Mouse (Mus musculus) T-helper 1 cell (primary cell): Measurements from ENCODE around the gene Retreg3.
"Not testable (repeated sequence)": the region's sequence is repeated elsewhere in the genome, so short reads cannot be mapped to it uniquely, and the experiment has no call there.

Experiments used
- in situ Hi-C: fragments of 300-600 bp; cut with MboI, MseI; formaldehyde crosslinking; loops from one replicate; pipeline ENCODE4 v1.15.1; 2025; ENCODE audit warnings: high pct_unique_total_duplicates

Retreg3 gene

GRCm38 (mm10) chr11:101119761-101120544 is at the start of gene Retreg3, which contains the start of gene Tubg1:
Retreg3 (minus strand) TSS chr11:101119893.
Tubg1 (plus strand) TSS chr11:101119938.
- in situ Hi-C loops: no loop called here

- in situ Hi-C loops: no loop called here
These were observed 48.7 kb upstream of the Retreg3 start for GRCm38 (mm10) chr11:101168301-101168980.

GRCm38 (mm10) chr11:101167963-101168300 is 48.2 kb upstream of the Retreg3 start:
- in situ Hi-C loops: no loop called here

- in situ Hi-C loops: no loop called here
These were observed 47.7 kb upstream of the Retreg3 start for GRCm38 (mm10) chr11:101167211-101167962.

GRCm38 (mm10) chr11:101166357-101166756 is 46.7 kb upstream of the Retreg3 start:
- in situ Hi-C loops: no loop called here

GRCm38 (mm10) chr11:101164677-101165580 is 45.2 kb upstream of the Retreg3 start:
- in situ Hi-C loops: no loop called here

- in situ Hi-C loops: no loop called here
These were observed 44.6 kb upstream of the Retreg3 start for GRCm38 (mm10) chr11:101164351-101164665.

- in situ Hi-C loops: no loop called here
These were observed 44.0 kb upstream of the Retreg3 start for GRCm38 (mm10) chr11:101163476-101164350.

GRCm38 (mm10) chr11:101162772-101163171 is 43.1 kb upstream of the Retreg3 start:
- in situ Hi-C loops: no loop called here

- in situ Hi-C loops: no loop called here
These were observed 42.6 kb upstream of the Retreg3 start for GRCm38 (mm10) chr11:101162301-101162700.

GRCm38 (mm10) chr11:101161551-101161950 is 41.9 kb upstream of the Retreg3 start:
- in situ Hi-C loops: no loop called here

- in situ Hi-C loops: not testable (repeated sequence)
These were observed 41.4 kb upstream of the Retreg3 start for GRCm38 (mm10) chr11:101160981-101161505.

- in situ Hi-C loops: not testable (repeated sequence)
These were observed 40.5 kb upstream of the Retreg3 start for GRCm38 (mm10) chr11:101160151-101160550.

- in situ Hi-C loops: no loop called here
These were observed 36.2 kb upstream of the Retreg3 start, which contains the start of gene Tubg2 for GRCm38 (mm10) chr11:101155728-101156371. Tubg2 (plus strand) TSS chr11:101155907.

- in situ Hi-C loops: no loop called here
These were observed 35.5 kb upstream of the Retreg3 start for GRCm38 (mm10) chr11:101155151-101155550.

- in situ Hi-C loops: no loop called here
These were observed 35.0 kb upstream of the Retreg3 start for GRCm38 (mm10) chr11:101154648-101155047.

GRCm38 (mm10) chr11:101152825-101153224 is 33.1 kb upstream of the Retreg3 start:
- in situ Hi-C loops: no loop called here

GRCm38 (mm10) chr11:101151063-101151462 is 31.4 kb upstream of the Retreg3 start:
- in situ Hi-C loops: no loop called here
